Mouse (Mus musculus): ENCODE data around the gene Csn1s2a. TPM values are rescaled to one million over a fixed set of nuclear protein-coding genes. Genes with fewer than 3 reads are reported as not detected.

The Csn1s2a gene
- not detected in 2 replicates for polyA plus RNA-seq (2012; rRNA removed)

DNA sequence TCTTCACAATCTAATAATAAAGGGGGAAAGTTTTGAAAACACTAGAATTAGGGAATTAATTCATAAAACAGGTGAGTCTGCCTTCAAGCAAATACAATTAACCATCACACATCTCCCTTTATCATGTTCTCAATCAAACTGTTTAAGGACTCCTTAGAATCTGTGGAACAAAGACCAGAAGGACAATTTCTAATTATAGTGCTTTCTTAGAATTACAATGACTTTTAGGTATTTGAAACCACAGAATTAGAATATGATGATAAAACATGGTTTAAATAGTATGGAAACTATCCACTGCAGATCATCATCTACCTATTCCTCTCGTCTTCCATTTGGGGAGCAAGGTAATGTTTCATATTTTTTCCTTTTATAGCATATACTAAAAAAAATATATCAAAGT, at the start of gene Csn1s2a:
Gene Csn1s2a (plus strand): TSS at position 301 of the 400 bp plus-strand sequence.

DNA sequence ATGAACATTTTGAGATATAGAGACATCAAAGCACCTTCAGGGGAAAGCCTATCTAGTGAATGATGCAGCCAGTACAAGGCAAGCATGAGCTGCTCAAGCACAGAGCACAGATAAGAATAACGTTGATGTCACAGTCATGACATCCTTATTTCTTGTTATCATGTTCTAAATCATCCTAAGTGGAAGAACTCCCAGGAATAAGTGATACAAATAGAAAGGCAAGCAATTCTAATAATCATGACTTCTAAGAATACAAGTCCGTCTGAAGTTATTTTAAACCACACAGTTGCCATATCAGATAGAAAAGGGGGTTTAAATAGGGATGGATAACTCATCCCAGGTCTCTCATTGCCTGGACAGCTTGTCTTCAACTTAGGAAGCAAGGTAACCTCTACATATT, 33.4 kb downstream of the Csn1s2a start, which contains the start of gene Csn1s2b:
Gene Csn1s2b (plus strand): TSS at position 301 of the 400 bp plus-strand sequence.

GRCm38 (mm10) chr5:87825386-87825785, 51.0 kb downstream of the Csn1s2a start, which contains the start of gene Prr27:
TSS of gene Prr27 (plus strand) at chr5:87825686.

Other genes with a start within 250 kb of the Csn1s2a start
- 1.1 and 1.6 TPM in 2 replicates for gene Sult1b1, start 236.4 kb upstream of the Csn1s2a start, polyA plus RNA-seq (2012; rRNA removed)
- gene Sult1d1, start 205.5 kb upstream of the Csn1s2a start, polyA plus RNA-seq (2012; rRNA removed), result 8.2 and 9.0 TPM in 2 replicates
- not detected in 2 replicates for gene Sult1e1, start 183.0 kb upstream of the Csn1s2a start, polyA plus RNA-seq (2012; rRNA removed)
- gene Csn1s1, start 108.4 kb upstream of the Csn1s2a start, polyA plus RNA-seq (2012; rRNA removed), result not detected in 2 replicates
- gene Csn2, start 74.9 kb upstream of the Csn1s2a start, polyA plus RNA-seq (2012; rRNA removed), result not detected in 2 replicates
- gene Csn1s2b, start 33.5 kb downstream of the Csn1s2a start, polyA plus RNA-seq (2012; rRNA removed), result not detected in 2 replicates
- not detected in 2 replicates for gene Prr27, start 51.1 kb downstream of the Csn1s2a start, polyA plus RNA-seq (2012; rRNA removed)
- not detected in 2 replicates for gene Odam, start 110.5 kb downstream of the Csn1s2a start, polyA plus RNA-seq (2012; rRNA removed)
- not detected in 2 replicates for gene Csn3, start 151.0 kb downstream of the Csn1s2a start, polyA plus RNA-seq (2012; rRNA removed)
- not detected in 2 replicates for gene 2310003L06Rik, start 194.9 kb downstream of the Csn1s2a start, polyA plus RNA-seq (2012; rRNA removed)
- gene Gm28434, start 194.9 kb downstream of the Csn1s2a start, polyA plus RNA-seq (2012; rRNA removed), result not detected in 2 replicates
- gene Cabs1, start 204.9 kb downstream of the Csn1s2a start, polyA plus RNA-seq (2012; rRNA removed), result not detected in 2 replicates
- gene Smr3a, start 228.0 kb downstream of the Csn1s2a start, polyA plus RNA-seq (2012; rRNA removed), result not detected in 2 replicates